Mouse (Mus musculus): ENCODE measurements around the gene Slc27a5. TPM values are rescaled to one million over a fixed set of nuclear protein-coding genes. Genes with fewer than 3 reads are reported as not detected.

The Slc27a5 gene
- polyA plus RNA-seq, 1 experiment from 2014 or later: 0.65 TPM

DNA sequence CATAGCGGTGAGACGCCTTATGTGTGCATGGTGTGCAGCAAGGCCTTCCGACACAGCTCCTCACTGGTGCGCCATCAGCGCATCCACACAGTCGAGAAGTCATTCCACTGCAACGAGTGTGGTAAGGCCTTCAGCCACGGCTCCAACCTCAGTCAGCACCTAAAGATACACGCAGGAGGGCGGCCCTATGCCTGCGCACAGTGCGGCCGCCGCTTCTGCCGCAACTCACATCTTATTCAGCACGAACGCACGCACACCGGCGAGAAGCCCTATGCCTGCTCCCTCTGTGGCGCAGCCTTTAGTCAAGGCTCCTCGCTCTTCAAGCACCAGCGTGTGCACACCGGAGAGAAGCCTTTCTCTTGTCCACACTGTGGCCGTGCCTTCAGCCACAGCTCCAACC lies 27.1 kb downstream of the Slc27a5 start:
- no peak for ATAC-seq (replicated peaks)
- H3K9me3 ChIP-seq: no peaks in the 10 kb centered on the region
- H3K27me3 ChIP-seq (replicated peaks): no peaks in the 10 kb centered on the region
- no peak overlapping the region for H3K4me3 ChIP-seq
- H3K4me1 ChIP-seq: peaks cover 15% of the 10 kb centered on the region
- no peak overlapping the region for H3K27ac ChIP-seq
- peaks cover 28% of the 10 kb centered on the region for H3K36me3 ChIP-seq (replicated peaks)
- no peak overlapping the region for H3K9ac ChIP-seq
- WGBS: 94% methylated on average over 25 of the region's 25 CpGs
- H3K4me2 ChIP-seq: no peak overlapping the region

DNA sequence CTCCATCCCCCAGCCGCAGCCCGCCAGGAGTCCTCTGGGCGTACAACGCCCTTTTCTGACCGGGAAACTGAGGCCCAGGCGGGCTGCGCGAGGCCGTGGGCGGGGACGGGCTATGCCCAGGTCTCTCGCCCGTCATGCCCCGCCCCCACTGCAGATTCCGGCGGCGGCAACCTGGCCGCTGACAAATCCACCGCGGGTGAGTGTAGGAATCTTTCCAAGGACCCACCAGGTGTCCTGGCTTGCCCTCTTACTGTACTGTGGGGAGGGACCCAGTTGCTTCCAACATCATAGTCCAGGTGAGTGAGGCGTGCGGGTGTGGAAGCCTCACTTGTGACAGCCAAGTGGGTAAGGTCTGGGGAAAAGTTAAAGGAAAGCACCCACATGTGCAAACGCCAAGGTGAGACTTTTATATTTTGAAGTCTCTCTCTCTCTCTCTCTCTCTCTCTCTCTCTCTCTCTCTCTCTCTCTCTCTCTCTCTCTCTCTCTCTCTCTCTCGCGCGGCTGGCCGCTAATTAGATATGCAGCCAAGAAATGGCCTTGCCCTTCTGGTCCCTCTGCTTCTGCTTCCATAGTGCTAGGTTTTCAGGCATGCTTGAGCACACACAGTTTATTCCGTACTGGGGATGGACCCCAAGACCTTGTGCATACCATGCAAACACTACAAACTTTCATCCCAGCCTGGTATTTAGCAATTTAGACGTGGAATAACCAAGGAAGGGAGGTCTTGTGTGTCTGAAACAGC lies 31.7 kb downstream of the Slc27a5 start:
- no peaks in the 10 kb centered on the region for H3K9me3 ChIP-seq
- peak; percentile 71 for ATAC-seq (replicated peaks)
- H3K4me2 ChIP-seq: peak overlapping the region; percentile 87
- no peaks in the 10 kb centered on the region for H3K27me3 ChIP-seq (replicated peaks)
- H3K4me1 ChIP-seq: peaks cover 28% of the 10 kb centered on the region
- H3K27ac ChIP-seq: peak overlapping the region; percentile 89
- peak overlapping the region; percentile 80 for H3K9ac ChIP-seq
- peak overlapping the region; percentile 64 for H3K4me3 ChIP-seq
- WGBS: under 1% methylated on average over 29 of the region's 29 CpGs
- peaks cover 18% of the 10 kb centered on the region for H3K36me3 ChIP-seq (replicated peaks)

DNA sequence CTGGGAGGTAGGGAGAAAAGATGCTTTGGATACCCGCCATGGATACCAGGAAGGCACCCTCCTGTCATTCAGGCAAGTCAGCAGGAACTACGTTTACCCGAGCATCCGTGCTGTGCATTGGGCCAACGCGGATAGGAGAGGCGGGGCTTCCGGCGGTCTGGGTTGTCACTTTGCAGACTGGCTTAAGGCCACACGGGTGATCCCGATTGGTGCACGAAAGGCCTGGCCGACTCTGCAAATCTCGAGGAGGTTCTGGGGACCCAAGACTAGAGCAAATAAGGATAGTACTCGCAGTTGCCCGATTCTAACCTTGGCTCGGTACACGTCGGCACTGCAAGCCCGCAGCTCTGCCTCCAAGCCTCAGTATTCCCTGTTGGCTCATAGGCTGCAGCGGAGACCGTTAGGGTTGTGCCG lies 32.3 kb downstream of the Slc27a5 start, which contains the start of gene Zfp324:
Zfp324 (plus strand) TSS at position 161 of the 414 bp plus-strand sequence.
- Histone ChIP-seq H3K4me2 (peak within 1 kb of the TSS; percentile 87), H3K27me3 (replicated peaks) (no peaks in the 10 kb centered on the region), H3K27ac (peak within 1 kb of the TSS; percentile 89), H3K36me3 (replicated peaks) (peaks cover 13% of the 10 kb centered on the region), H3K4me1 (peaks cover 31% of the 10 kb centered on the region), H3K4me3 (peak within 1 kb of the TSS; percentile 64), H3K9ac (peak within 1 kb of the TSS; percentile 80), H3K9me3 (no peaks in the 10 kb centered on the region)
- WGBS: under 1% methylated on average over 23 of the region's 23 CpGs
- peak; percentile 94 for ATAC-seq (replicated peaks)

DNA sequence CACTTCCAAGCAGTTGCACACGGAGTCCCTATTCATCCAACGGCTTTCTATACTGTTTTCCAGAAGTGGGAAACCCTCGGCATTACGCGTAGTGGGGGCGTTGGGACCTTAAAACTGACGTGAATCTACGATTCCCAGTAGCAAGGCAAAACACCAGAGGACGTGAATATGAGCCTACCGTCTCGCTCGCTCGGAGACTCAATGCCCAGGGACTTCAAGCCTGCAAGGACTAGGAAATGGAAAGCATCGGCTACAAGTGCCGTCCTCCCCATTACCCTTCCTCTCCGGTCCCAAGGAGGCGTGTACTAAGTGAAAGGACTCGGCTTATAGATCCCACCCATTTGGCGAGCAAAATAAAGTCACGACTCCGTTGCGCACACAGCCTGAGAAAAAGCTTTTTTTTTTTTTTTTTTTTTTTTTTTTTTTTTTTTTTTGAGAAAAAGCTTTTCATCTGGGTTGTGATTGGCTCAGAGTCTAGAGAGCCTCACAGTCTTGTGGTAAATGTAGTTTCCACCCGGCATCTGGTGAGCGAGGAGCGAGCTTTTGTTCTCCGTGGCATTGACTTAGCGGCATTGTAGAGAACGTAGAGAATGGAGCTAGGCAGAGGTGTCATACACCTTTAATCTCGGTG lies 36.4 kb downstream of the Slc27a5 start:
- Histone ChIP-seq H3K9me3 (no peaks in the 10 kb centered on the region), H3K4me1 (peaks cover 18% of the 10 kb centered on the region), H3K4me3 (peak overlapping the region; percentile 51), H3K27ac (peak overlapping the region; percentile 85), H3K4me2 (peak overlapping the region; percentile 61), H3K9ac (peak overlapping the region; percentile 60), H3K27me3 (replicated peaks) (no peaks in the 10 kb centered on the region; the same call in 1 of the 2 replicates), H3K36me3 (replicated peaks) (no peaks in the 10 kb centered on the region)
- WGBS: 2% methylated on average over 29 of the region's 29 CpGs
- ATAC-seq (replicated peaks): peak; percentile 78

DNA sequence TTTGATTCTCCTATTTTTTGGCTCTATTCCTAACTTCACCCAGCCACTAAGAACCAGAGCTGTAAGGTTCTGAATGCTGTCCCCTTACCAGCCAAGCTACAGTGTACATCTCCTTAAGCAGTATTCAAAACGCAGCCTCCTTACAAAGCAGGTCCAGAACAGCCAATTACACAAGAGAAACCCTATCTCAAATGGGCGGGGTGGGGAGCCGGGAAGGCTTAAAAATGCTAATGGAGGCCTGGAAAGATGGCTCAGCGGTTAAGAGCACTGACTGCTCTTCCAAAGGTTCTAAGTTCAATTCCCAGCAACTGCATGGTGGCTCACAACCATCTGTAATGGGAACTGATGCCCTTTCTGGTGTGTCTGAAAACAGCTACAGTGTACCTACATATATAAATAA lies 38.3 kb downstream of the Slc27a5 start:
- Histone ChIP-seq H3K4me3 (no peak overlapping the region), H3K9ac (no peak overlapping the region), H3K27ac (no peak overlapping the region), H3K27me3 (replicated peaks) (no peaks in the 10 kb centered on the region; the same call in 1 of the 2 replicates), H3K9me3 (no peaks in the 10 kb centered on the region), H3K4me2 (no peak overlapping the region), H3K4me1 (peaks cover 9% of the 10 kb centered on the region), H3K36me3 (replicated peaks) (no peaks in the 10 kb centered on the region)
- 9% methylated on average over 4 of the region's 4 CpGs for WGBS
- ATAC-seq (replicated peaks): no peak

DNA sequence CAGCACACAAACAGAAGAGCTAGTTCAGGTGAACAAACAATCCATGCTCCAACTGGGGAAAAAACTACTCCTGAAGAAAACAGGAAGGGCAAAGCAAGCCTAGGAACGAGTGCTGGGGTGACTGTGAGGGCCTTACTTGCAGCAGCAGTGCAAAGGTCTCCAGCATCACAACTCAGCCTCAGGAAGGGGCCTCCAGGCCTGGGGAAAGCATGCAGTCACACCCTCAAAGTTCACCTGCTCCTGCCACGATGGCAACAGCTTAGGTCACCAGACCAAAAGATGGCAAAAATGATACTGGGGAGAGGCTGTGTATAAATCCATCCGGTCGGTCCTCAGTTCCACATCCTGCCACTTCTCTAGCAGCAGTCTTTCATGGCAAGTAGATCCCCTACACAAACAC lies 39.0 kb downstream of the Slc27a5 start:
- WGBS: 86% methylated on average over 4 of the region's 4 CpGs
- Histone ChIP-seq H3K36me3 (replicated peaks) (no peaks in the 10 kb centered on the region), H3K27ac (no peak overlapping the region), H3K4me3 (no peak overlapping the region), H3K9ac (no peak overlapping the region), H3K4me2 (no peak overlapping the region), H3K4me1 (peaks cover 7% of the 10 kb centered on the region), H3K27me3 (replicated peaks) (no peaks in the 10 kb centered on the region; the same call in 1 of the 2 replicates), H3K9me3 (no peaks in the 10 kb centered on the region)
- no peak for ATAC-seq (replicated peaks)

DNA sequence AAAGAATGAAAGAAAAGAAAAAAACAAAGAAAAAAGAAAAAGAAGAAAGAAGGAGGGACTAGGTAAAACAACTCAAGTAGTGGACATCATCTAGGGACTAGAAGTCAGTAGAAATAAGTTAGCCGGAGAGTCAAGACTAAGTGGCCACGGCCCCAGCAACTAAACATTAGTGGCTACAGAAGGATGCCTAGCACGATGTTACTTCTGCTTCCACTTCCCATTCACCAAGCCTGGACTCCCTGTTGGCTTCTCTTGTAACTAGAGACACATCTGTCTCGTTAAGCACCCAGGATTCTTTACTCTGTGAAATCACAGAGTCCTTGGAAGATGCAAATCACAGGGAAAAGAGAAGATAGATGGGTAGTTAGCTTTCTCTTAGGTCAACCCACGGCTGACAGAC lies 40.5 kb downstream of the Slc27a5 start:
- 74% methylated on average over 5 of the region's 5 CpGs for WGBS
- no peak for ATAC-seq (replicated peaks)

DNA sequence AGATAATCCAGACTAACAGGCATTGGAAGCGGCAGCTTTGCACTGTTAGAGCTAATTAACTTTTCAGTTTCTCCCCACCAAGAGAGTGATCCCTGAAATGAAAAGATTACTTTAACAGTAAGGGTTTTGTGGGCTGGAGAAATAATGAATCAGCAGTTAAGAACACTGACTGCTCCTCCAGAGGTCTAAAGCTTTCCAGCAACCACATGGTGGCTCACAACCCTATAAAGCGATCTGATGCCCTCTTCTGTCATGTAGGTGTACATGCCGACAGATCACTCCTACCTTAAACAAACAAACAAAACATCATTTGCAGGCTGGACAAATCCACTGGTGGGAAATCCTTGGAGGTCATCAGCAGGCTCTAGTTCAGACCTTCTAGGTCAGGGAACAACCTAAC lies 43.1 kb downstream of the Slc27a5 start:
- peaks cover 5% of the 10 kb centered on the region for H3K4me1 ChIP-seq
- no peaks in the 10 kb centered on the region for H3K9me3 ChIP-seq
- WGBS: 58% methylated on average over 3 of the region's 3 CpGs
- no peak overlapping the region for H3K27ac ChIP-seq
- no peak overlapping the region for H3K9ac ChIP-seq
- H3K36me3 ChIP-seq (replicated peaks): no peaks in the 10 kb centered on the region
- H3K27me3 ChIP-seq (replicated peaks): no peaks in the 10 kb centered on the region; the same call in 1 of the 2 replicates
- no peak overlapping the region for H3K4me2 ChIP-seq
- ATAC-seq (replicated peaks): no peak
- H3K4me3 ChIP-seq: no peak overlapping the region

More for the DNA sequence above, 40.5 kb downstream of the Slc27a5 start:
- Histone ChIP-seq H3K27me3 (replicated peaks) (no peaks in the 10 kb centered on the region; the same call in 1 of the 2 replicates), H3K4me2 (no peak overlapping the region), H3K27ac (no peak overlapping the region), H3K36me3 (replicated peaks) (no peaks in the 10 kb centered on the region), H3K4me1 (peaks cover 7% of the 10 kb centered on the region), H3K9ac (no peak overlapping the region), H3K4me3 (no peak overlapping the region), H3K9me3 (no peaks in the 10 kb centered on the region)

DNA sequence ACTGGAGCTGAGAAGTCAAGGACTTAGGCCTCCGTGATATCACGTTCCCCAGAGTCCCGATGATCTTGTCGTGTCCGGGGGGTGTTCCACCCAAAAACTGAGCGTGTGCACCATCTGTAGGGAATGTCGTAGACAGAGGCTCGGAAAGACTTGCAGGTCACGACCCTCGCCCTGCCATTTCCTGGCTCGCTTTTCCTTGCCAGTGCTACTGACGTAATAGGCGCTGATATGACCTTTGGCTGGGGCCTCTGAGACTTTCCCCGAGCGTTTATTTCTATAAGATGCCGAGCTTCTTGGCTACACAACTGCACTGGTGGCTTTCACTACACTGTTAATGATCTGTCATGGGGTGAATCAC lies 48.1 kb downstream of the Slc27a5 start:
- no peaks in the 10 kb centered on the region for H3K9me3 ChIP-seq
- no peaks in the 10 kb centered on the region for H3K27me3 ChIP-seq (replicated peaks)
- peak overlapping the region; percentile 91 for H3K27ac ChIP-seq
- WGBS: 13% methylated on average over 16 of the region's 16 CpGs
- peak overlapping the region; percentile 49 for H3K4me3 ChIP-seq
- H3K9ac ChIP-seq: peak overlapping the region; percentile 59
- peak; percentile 40; the same call in 1 of the 2 replicates for ATAC-seq (replicated peaks)
- peak overlapping the region; percentile 87 for H3K4me2 ChIP-seq
- H3K36me3 ChIP-seq (replicated peaks): no peaks in the 10 kb centered on the region
- peaks cover 12% of the 10 kb centered on the region for H3K4me1 ChIP-seq

DNA sequence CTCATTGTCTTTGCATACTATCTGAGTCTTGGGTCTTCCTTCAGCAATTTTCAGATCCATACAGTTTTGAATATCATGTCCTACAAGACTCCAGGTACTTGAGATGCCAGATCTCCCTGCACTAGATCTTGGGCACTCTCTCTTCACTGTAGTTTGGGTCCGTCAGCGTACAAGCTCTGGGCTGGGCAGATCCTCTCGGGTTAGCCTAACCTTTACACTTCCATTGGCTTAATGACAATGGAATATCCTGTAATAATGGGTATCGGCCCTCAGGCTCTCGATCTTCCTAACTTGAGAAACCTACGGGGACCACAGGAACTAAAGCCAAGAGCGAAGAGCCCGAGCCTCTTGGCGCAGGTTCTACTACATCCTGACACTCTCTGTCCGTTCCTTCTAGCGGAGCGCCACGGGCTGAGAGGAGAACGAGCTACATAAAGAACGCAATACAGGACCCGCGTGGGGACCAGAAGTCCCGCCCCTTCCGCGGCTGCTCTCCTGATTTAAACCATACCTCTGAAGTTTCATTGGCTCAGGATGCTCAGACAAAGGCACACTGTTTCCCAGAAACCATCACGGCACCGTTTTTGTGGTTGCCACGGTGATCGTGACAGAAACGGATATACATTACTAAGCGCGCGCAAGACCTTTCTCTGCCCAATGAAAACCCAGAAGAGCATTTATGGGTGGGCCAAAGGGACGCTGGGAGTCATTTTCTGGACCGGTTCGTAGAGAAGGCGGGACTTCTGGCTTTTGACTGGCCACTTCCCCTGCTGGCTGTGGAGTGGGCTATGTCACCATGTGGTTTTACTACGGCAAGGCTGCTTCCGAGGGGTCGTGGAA lies 48.7 kb downstream of the Slc27a5 start:
- Histone ChIP-seq H3K4me3 (peak overlapping the region; percentile 49), H3K27me3 (replicated peaks) (no peaks in the 10 kb centered on the region), H3K4me1 (peaks cover 12% of the 10 kb centered on the region), H3K9me3 (no peaks in the 10 kb centered on the region), H3K36me3 (replicated peaks) (no peaks in the 10 kb centered on the region), H3K9ac (peak overlapping the region; percentile 61), H3K4me2 (peak overlapping the region; percentile 87), H3K27ac (peak overlapping the region; percentile 91)
- 7% methylated on average over 35 of the region's 35 CpGs for WGBS
- peak; percentile 98 for ATAC-seq (replicated peaks)

DNA sequence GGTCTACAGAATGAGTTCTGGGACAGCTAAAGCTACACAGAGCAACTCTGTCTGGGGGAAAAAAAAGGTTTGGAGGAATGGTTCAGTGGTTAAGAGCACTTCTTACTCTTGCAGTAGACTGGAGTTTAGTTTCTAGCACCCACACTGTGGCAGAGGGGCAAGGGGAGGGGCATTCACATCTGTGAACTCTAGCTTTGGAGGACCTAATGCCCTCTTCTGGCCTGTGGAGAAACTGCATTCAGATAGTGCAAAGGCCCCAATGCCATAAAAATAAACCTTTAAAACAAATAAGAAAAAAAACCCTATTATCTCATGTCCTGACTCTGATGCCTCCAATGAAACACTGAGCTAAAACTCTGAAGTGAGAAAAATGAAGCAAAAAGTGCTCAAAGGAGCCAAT lies 54.5 kb downstream of the Slc27a5 start:
- no peak overlapping the region for H3K9ac ChIP-seq
- H3K4me1 ChIP-seq: peaks cover under 1% of the 10 kb centered on the region
- H3K27ac ChIP-seq: no peak overlapping the region
- H3K36me3 ChIP-seq (replicated peaks): no peaks in the 10 kb centered on the region
- ATAC-seq (replicated peaks): no peak
- H3K9me3 ChIP-seq: no peaks in the 10 kb centered on the region
- no peak overlapping the region for H3K4me3 ChIP-seq
- no peaks in the 10 kb centered on the region for H3K27me3 ChIP-seq (replicated peaks)
- H3K4me2 ChIP-seq: no peak overlapping the region

DNA sequence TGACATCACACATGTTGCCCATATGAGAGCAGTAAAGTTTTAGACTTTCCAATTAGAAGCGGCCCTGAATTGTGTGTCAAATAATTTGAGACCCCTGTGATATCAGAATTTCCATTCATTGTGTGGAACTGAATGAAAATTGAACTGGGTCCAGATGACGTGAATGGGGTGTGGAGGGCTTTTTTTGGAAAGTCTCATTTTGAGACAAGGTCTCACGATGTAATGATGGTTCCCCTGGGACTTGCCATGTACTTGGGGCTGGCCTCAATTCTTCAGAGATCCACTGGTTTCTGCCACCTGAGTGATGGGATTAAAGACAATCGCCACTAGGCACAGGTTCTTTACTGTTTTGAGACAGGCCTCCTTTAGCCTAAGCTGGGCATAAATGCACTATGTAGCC lies 57.4 kb downstream of the Slc27a5 start:
- no peak for ATAC-seq (replicated peaks)
- Histone ChIP-seq H3K27me3 (replicated peaks) (no peaks in the 10 kb centered on the region), H3K4me3 (no peak overlapping the region)

More for the DNA sequence above, 57.4 kb downstream of the Slc27a5 start:
- no peak overlapping the region for H3K9ac ChIP-seq
- no peak overlapping the region for H3K4me2 ChIP-seq
- H3K9me3 ChIP-seq: no peaks in the 10 kb centered on the region
- 90% methylated on average over 4 of the region's 4 CpGs for WGBS
- H3K27ac ChIP-seq: no peak overlapping the region
- no peaks in the 10 kb centered on the region for H3K4me1 ChIP-seq
- H3K36me3 ChIP-seq (replicated peaks): no peaks in the 10 kb centered on the region
